Mouse (Mus musculus): Measurements from ENCODE around the gene Borcs6.

Gene Borcs6

GRCm38 (mm10) chr11:69070590-69071222 lies 11.2 kb downstream of the Borcs6 start, which contains the start of gene Tmem107:
Gene Tmem107 (plus strand): TSS chr11:69070806.
- peak; percentile 94 to 97 for DNase-seq (ENCODE audit: low spot score in 2 of 2)

GRCm38 (mm10) chr11:69071262-69071661 lies 11.7 kb downstream of the Borcs6 start:
- no peak for DNase-seq (ENCODE audit: low spot score in 2 of 2)

- DNase-seq (ENCODE audit: low spot score in 2 of 2): no peak
These were observed 12.7 kb downstream of the Borcs6 start for GRCm38 (mm10) chr11:69072234-69072633.

- no peak for DNase-seq (ENCODE audit: low spot score in 2 of 2)
These were observed 13.1 kb downstream of the Borcs6 start for GRCm38 (mm10) chr11:69072666-69073064.

GRCm38 (mm10) chr11:69073065-69073888 lies 13.8 kb downstream of the Borcs6 start:
- peak; percentile 88 to 91 for DNase-seq (ENCODE audit: low spot score in 2 of 2)

- no peak for DNase-seq (ENCODE audit: low spot score in 2 of 2)
These were observed 14.6 kb downstream of the Borcs6 start for GRCm38 (mm10) chr11:69073951-69074775.

GRCm38 (mm10) chr11:69074776-69075069 lies 15.2 kb downstream of the Borcs6 start:
- no peak for DNase-seq (ENCODE audit: low spot score in 2 of 2)

GRCm38 (mm10) chr11:69075764-69076479 lies 16.4 kb downstream of the Borcs6 start:
- DNase-seq (ENCODE audit: low spot score in 2 of 2): no peak

GRCm38 (mm10) chr11:69076572-69076971 lies 17.1 kb downstream of the Borcs6 start:
- DNase-seq (ENCODE audit: low spot score in 2 of 2): no peak

GRCm38 (mm10) chr11:69077316-69077715 lies 17.8 kb downstream of the Borcs6 start:
- DNase-seq (ENCODE audit: low spot score in 2 of 2): no peak

GRCm38 (mm10) chr11:69078041-69078440 lies 18.5 kb downstream of the Borcs6 start:
- DNase-seq (ENCODE audit: low spot score in 2 of 2): no peak

- no peak for DNase-seq (ENCODE audit: low spot score in 2 of 2)
These were observed 19.4 kb downstream of the Borcs6 start for GRCm38 (mm10) chr11:69078805-69079438.

- no peak for DNase-seq (ENCODE audit: low spot score in 2 of 2)
These were observed 20.8 kb downstream of the Borcs6 start for GRCm38 (mm10) chr11:69080102-69080854.

- DNase-seq (ENCODE audit: low spot score in 2 of 2): no peak
These were observed 21.3 kb downstream of the Borcs6 start for GRCm38 (mm10) chr11:69080855-69081222.

GRCm38 (mm10) chr11:69081613-69082012 lies 22.1 kb downstream of the Borcs6 start:
- no peak for DNase-seq (ENCODE audit: low spot score in 2 of 2)

GRCm38 (mm10) chr11:69085608-69086007 lies 26.1 kb downstream of the Borcs6 start:
- no peak for DNase-seq (ENCODE audit: low spot score in 2 of 2)

- DNase-seq (ENCODE audit: low spot score in 2 of 2): peak; percentile 67 to 69
These were observed 26.9 kb downstream of the Borcs6 start for GRCm38 (mm10) chr11:69086390-69086789.

- peak; percentile 53 to 67 for DNase-seq (ENCODE audit: low spot score in 2 of 2)
These were observed 27.6 kb downstream of the Borcs6 start for GRCm38 (mm10) chr11:69087082-69087481.

- no peak for DNase-seq (ENCODE audit: low spot score in 2 of 2)
These were observed 28.1 kb downstream of the Borcs6 start for GRCm38 (mm10) chr11:69087597-69087996.

- DNase-seq (ENCODE audit: low spot score in 2 of 2): peak; percentile 90 to 96
These were observed 28.8 kb downstream of the Borcs6 start, which contains the start of gene Vamp2 for GRCm38 (mm10) chr11:69088103-69088855. Gene Vamp2 (plus strand): TSS chr11:69088490.

Measured in right cerebral cortex, adult 2 months (tissue).